ENCODE assay signal across 12 mouse cellular contexts in the genomic region with DNA sequence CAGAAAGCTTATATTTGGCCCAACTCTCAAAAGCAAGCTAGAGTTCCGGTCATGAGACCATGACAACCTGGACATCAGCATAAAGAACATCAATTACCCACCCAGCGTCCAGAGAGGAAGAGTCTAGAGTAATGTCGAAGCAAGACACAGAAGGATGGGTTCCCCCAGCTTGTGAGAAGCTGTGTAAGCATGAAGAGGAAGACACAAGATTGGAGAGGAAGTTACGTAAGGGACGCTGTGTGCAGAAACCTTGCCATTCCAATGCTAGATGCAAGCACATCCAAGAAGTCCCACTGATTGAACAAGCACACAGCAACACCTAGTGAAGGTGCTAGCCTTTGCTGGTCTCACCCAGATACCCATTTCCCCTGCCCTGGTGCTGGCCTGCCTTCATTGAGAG.
"Had no signal": no experiment of that assay in that cellular context is flagged by ENCODE, and none has a peak within 500 bp of the region (broad histone marks: within the 10 kb centered on the region; RNA-seq: fewer than 3 reads in every experiment).

No protein-coding gene starts in this region.

- H3K9ac ChIP-seq: limb, embryonic 15.5 days; liver, embryonic 12.5 days; lung, embryonic 14.5 days; midbrain, embryonic 12.5 days; neural tube, embryonic 15.5 days had no signal

- DNase-seq: kidney, postnatal 25 days; lung, postnatal 10 days; lung, postnatal 4 days; right cerebral cortex, adult 18-20 months; thymus, postnatal 4 days had no signal

- H3K27me3 ChIP-seq: limb, embryonic 15.5 days; neural tube, embryonic 15.5 days had no signal

- H3K4me3 ChIP-seq: limb, embryonic 15.5 days; liver, embryonic 12.5 days; midbrain, embryonic 12.5 days; neural tube, embryonic 15.5 days had no signal

- H3K36me3 ChIP-seq: limb, embryonic 15.5 days; liver, embryonic 12.5 days; midbrain, embryonic 12.5 days; neural tube, embryonic 15.5 days had no signal

- H3K27ac ChIP-seq: limb, embryonic 15.5 days; liver, embryonic 12.5 days; midbrain, embryonic 12.5 days; neural tube, embryonic 15.5 days; stomach, postnatal 0 days had no signal

- H3K9me3 ChIP-seq: limb, embryonic 15.5 days; liver, embryonic 12.5 days; midbrain, embryonic 12.5 days; neural tube, embryonic 15.5 days had no signal

- ATAC-seq: liver, embryonic 12.5 days; midbrain, embryonic 16.5 days had no signal

- H3K4me2 ChIP-seq: limb, embryonic 15.5 days; liver, embryonic 12.5 days; lung, embryonic 14.5 days; midbrain, embryonic 12.5 days; neural tube, embryonic 15.5 days had no signal

- H3K4me1 ChIP-seq: limb, embryonic 15.5 days had no signal
